Mouse (Mus musculus) gastrocnemius, postnatal 4 days (tissue): Measurements from ENCODE around the gene Efna2. TPM values are rescaled to one million over a fixed set of nuclear protein-coding genes. Genes with fewer than 3 reads are reported as not detected.
A peak's percentile ranks its signal among the peaks of the same experiment; 100 is the strongest.

Source experiments
- DNase-seq, 2 experiments: peaks; one replicate each; pipeline ENCODE4 v3.0.0; 2021 to 2022; ENCODE audit warnings: low spot score in 2 of 2, mixed read lengths in 2 of 2
- total RNA-seq, 2 experiments: library from RNA; stranded (reverse); gene quantifications; 2 replicates each; pipeline ENCODE4 v1.2.3; 2021

Efna2 gene
- total RNA-seq, 2 experiments from 2014 or later, result 3.5 to 3.7 TPM

GRCm38 (mm10) chr10:80226416-80227165, 47.3 kb downstream of the Efna2 start, which contains the start of gene Mum1:
TSS of gene Mum1 (plus strand) at chr10:80226434.
- peak; percentile 97 to 99 for DNase-seq

- no peak for DNase-seq
Measured at GRCm38 (mm10) chr10:80227166-80227539, 47.9 kb downstream of the Efna2 start.

GRCm38 (mm10) chr10:80227877-80228775, 48.8 kb downstream of the Efna2 start:
- DNase-seq, result peak in 1 of 2 experiments; percentile 48

- DNase-seq, result no peak
Measured at GRCm38 (mm10) chr10:80236145-80236825, 57.0 kb downstream of the Efna2 start.

GRCm38 (mm10) chr10:80237020-80237419, 57.7 kb downstream of the Efna2 start:
- no peak for DNase-seq

GRCm38 (mm10) chr10:80238306-80238705, 59.0 kb downstream of the Efna2 start:
- no peak for DNase-seq

Other genes starting within 250 kb of the Efna2 start
- 10 to 100 TPM; 27.7 to 28.3 TPM for gene Wdr18, start 219.3 kb upstream of the Efna2 start, total RNA-seq
- under 1 TPM; 0.10 to 0.27 TPM for gene Grin3b, start 208.8 kb upstream of the Efna2 start, total RNA-seq
- gene Tmem259, start 195.2 kb upstream of the Efna2 start, total RNA-seq, result 100 to 1,000 TPM; 109 to 119 TPM
- 10 to 100 TPM; 51.0 to 55.0 TPM for gene Cnn2, start 190.9 kb upstream of the Efna2 start, total RNA-seq
- gene Abca7, start 183.0 kb upstream of the Efna2 start, total RNA-seq, result 1 to 10 TPM; 4.8 to 4.9 TPM
- gene Arhgap45, start 162.8 kb upstream of the Efna2 start, total RNA-seq, result 1 to 10 TPM; 4.0 to 4.7 TPM
- 10 to 100 TPM; 77.3 to 77.7 TPM for gene Polr2e, start 139.7 kb upstream of the Efna2 start, total RNA-seq
- gene Gpx4, start 132.3 kb upstream of the Efna2 start, total RNA-seq, result 100 to 1,000 TPM; 339 to 434 TPM
- 10 to 100 TPM; 13.0 to 13.6 TPM for gene Sbno2, start 73.9 kb upstream of the Efna2 start, total RNA-seq
- gene Stk11, start 63.7 kb upstream of the Efna2 start, total RNA-seq, result 100 to 1,000 TPM; 116 to 125 TPM
- gene Atp5d, start 40.9 kb upstream of the Efna2 start, total RNA-seq, result 100 to 1,000 TPM; 522 to 564 TPM
- 1 to 10 TPM; 2.2 to 2.7 TPM for gene Cbarp, start 38.6 kb upstream of the Efna2 start, total RNA-seq
- 10 to 100 TPM; 67.7 to 74.0 TPM for gene Midn, start 31.2 kb upstream of the Efna2 start, total RNA-seq
- 100 to 1,000 TPM; 107 to 153 TPM for gene Cirbp, start 13.5 kb upstream of the Efna2 start, total RNA-seq
- gene 1600002K03Rik, start 6.5 kb upstream of the Efna2 start, total RNA-seq, result 1 to 10 TPM; 3.4 to 3.8 TPM
- gene Mum1, start 47.0 kb downstream of the Efna2 start, total RNA-seq, result 10 to 100 TPM; 61.3 to 61.5 TPM
- 100 to 1,000 TPM; 327 to 331 TPM for gene Ndufs7, start 69.6 kb downstream of the Efna2 start, total RNA-seq
- gene Gamt, start 81.5 kb downstream of the Efna2 start, total RNA-seq, result 100 to 1,000 TPM; 446 to 545 TPM
- 100 to 1,000 TPM in 1 of 2 experiments, 10 to 100 TPM in 1; 98.9 to 112 TPM for gene Dazap1, start 82.0 kb downstream of the Efna2 start, total RNA-seq
- gene Rps15, start 113.0 kb downstream of the Efna2 start, total RNA-seq, result 1,000 to 10,000 TPM; 1,165 to 1,300 TPM
- gene Apc2, start 116.5 kb downstream of the Efna2 start, total RNA-seq, result 1 to 10 TPM in 1 of 2 experiments, under 1 TPM in 1; 0.73 to 2.1 TPM
- gene 2310011J03Rik, start 141.1 kb downstream of the Efna2 start, total RNA-seq, result 10 to 100 TPM; 16.7 to 17.6 TPM
- 1 to 10 TPM; 1.0 to 1.5 TPM for gene Pcsk4, start 150.0 kb downstream of the Efna2 start, total RNA-seq
- gene Reep6, start 150.5 kb downstream of the Efna2 start, total RNA-seq, result 1 to 10 TPM; 2.7 to 4.1 TPM
- 10 to 100 TPM; 15.5 to 16.5 TPM for gene Adamtsl5, start 168.9 kb downstream of the Efna2 start, total RNA-seq
- under 1 TPM in 1 of 2 experiments, not detected in 1; 0.34 TPM for gene Plk5, start 177.0 kb downstream of the Efna2 start, total RNA-seq
- 10 to 100 TPM; 17.8 to 18.9 TPM for gene Mex3d, start 208.2 kb downstream of the Efna2 start, total RNA-seq
- gene Mbd3, start 220.1 kb downstream of the Efna2 start, total RNA-seq, result 100 to 1,000 TPM; 139 to 140 TPM
- 100 to 1,000 TPM; 640 to 657 TPM for gene Uqcr11, start 227.3 kb downstream of the Efna2 start, total RNA-seq